Mouse (Mus musculus): ENCODE results near the gene Ypel4.
A peak's percentile ranks its signal among the peaks of the same experiment; 100 is the strongest.

The Ypel4 gene

GRCm38 (mm10) chr2:84758542-84759127 lies 24.8 kb downstream of the Ypel4 start:
- no peak for DNase-seq (ENCODE audit: extremely low spot score, low spot score)

- no peak for DNase-seq (ENCODE audit: extremely low spot score, low spot score)
Observed at GRCm38 (mm10) chr2:84760777-84761176, 26.9 kb downstream of the Ypel4 start.

- DNase-seq (ENCODE audit: extremely low spot score, low spot score): no peak
Observed at GRCm38 (mm10) chr2:84761309-84761708, 27.5 kb downstream of the Ypel4 start.

GRCm38 (mm10) chr2:84761840-84762239 lies 28.0 kb downstream of the Ypel4 start:
- no peak for DNase-seq (ENCODE audit: extremely low spot score, low spot score)

GRCm38 (mm10) chr2:84762295-84762694 lies 28.4 kb downstream of the Ypel4 start:
- no peak for DNase-seq (ENCODE audit: extremely low spot score, low spot score)

- no peak for DNase-seq (ENCODE audit: extremely low spot score, low spot score)
Observed at GRCm38 (mm10) chr2:84762818-84763217, 29.0 kb downstream of the Ypel4 start.

GRCm38 (mm10) chr2:84770501-84770900 lies 36.6 kb downstream of the Ypel4 start:
- no peak for DNase-seq (ENCODE audit: extremely low spot score, low spot score)

GRCm38 (mm10) chr2:84772454-84772853 lies 38.6 kb downstream of the Ypel4 start:
- no peak for DNase-seq (ENCODE audit: extremely low spot score, low spot score)

GRCm38 (mm10) chr2:84773195-84773594 lies 39.3 kb downstream of the Ypel4 start:
- no peak for DNase-seq (ENCODE audit: extremely low spot score, low spot score)

GRCm38 (mm10) chr2:84774751-84775150 lies 40.9 kb downstream of the Ypel4 start:
- peak; percentile 82 for DNase-seq (ENCODE audit: extremely low spot score, low spot score)

GRCm38 (mm10) chr2:84775241-84775640 lies 41.4 kb downstream of the Ypel4 start, which contains the start of gene Serping1:
Gene Serping1 (minus strand): TSS chr2:84775444.
- DNase-seq (ENCODE audit: extremely low spot score, low spot score): peak; percentile 45

GRCm38 (mm10) chr2:84775665-84776064 lies 41.8 kb downstream of the Ypel4 start:
- no peak for DNase-seq (ENCODE audit: extremely low spot score, low spot score)

- DNase-seq (ENCODE audit: extremely low spot score, low spot score): no peak
Observed at GRCm38 (mm10) chr2:84777706-84778105, 43.8 kb downstream of the Ypel4 start.

GRCm38 (mm10) chr2:84779210-84779609 lies 45.4 kb downstream of the Ypel4 start:
- DNase-seq (ENCODE audit: extremely low spot score, low spot score): no peak

- no peak for DNase-seq (ENCODE audit: extremely low spot score, low spot score)
Observed at GRCm38 (mm10) chr2:84783315-84783714, 49.5 kb downstream of the Ypel4 start.

GRCm38 (mm10) chr2:84783840-84784566 lies 50.1 kb downstream of the Ypel4 start:
- DNase-seq (ENCODE audit: extremely low spot score, low spot score): no peak

Measured in neural tube, embryonic 10.5 days (tissue).